In genomic region chr17:84732612-84733011, GRCm38 (mm10) we compare ENCODE assay signal across 1 mouse cellular context.
TF ChIP-seq lines count a peak whose summit lies in the region.

No protein-coding gene starts in this region.

TF ChIP-seq in MEL, 35 proteins besides CTCF, POLR2A, EP300 and RAD21 (continued from another document):
- TF ChIP-seq ZNF384 (IDR thresholded peaks at IDR 0.05; ENCODE audit: low read depth, low read length) (no peak), TCF12 (IDR thresholded peaks at IDR 0.05; ENCODE audit: low read depth, low read length) (peak; percentile 26; the same call in 1 of the 2 replicates), UBTF (IDR thresholded peaks at IDR 0.05; ENCODE audit: borderline replicate concordance, insufficient read depth, low read depth, low read length) (no peak), MYC (IDR thresholded peaks at IDR 0.05; ENCODE audit: low read depth, low read length) (0 out of 2 replicates have a peak, but pooled peaks have one; percentile 31), ZKSCAN1 (IDR thresholded peaks at IDR 0.05; ENCODE audit: low read depth, low read length) (no peak), KAT2A (conservative IDR thresholded peaks at IDR 0.05; ENCODE audit: low read depth, low read length) (no peak), GATA1 (IDR thresholded peaks at IDR 0.05; ENCODE audit: low read depth, low read length) (peak; percentile 81), SIN3A (IDR thresholded peaks at IDR 0.05; ENCODE audit: low read length) (peak; percentile 26; the same call in 1 of the 2 replicates), SMC3 (IDR thresholded peaks at IDR 0.05; ENCODE audit: low read depth, low read length) (no peak), JUND (IDR thresholded peaks at IDR 0.05; ENCODE audit: low read depth, low read length) (no peak), USF1 (IDR thresholded peaks at IDR 0.05; ENCODE audit: low read depth, low read length) (no peak), ZMIZ1 (IDR thresholded peaks at IDR 0.05; ENCODE audit: low read depth, low read length) (no peak), TBP (IDR thresholded peaks at IDR 0.05; ENCODE audit: low read depth, low read length) (no peak), CHD2 (IDR thresholded peaks at IDR 0.05; ENCODE audit: low read length) (no peak), MEF2A (IDR thresholded peaks at IDR 0.05; ENCODE audit: extremely low read depth, insufficient replicate concordance, low read depth, low read length, poor library complexity, severe bottlenecking) (no peak), ELF1 (IDR thresholded peaks at IDR 0.05; ENCODE audit: low read depth, low read length) (no peak), CHD1 (IDR thresholded peaks at IDR 0.05; ENCODE audit: low read depth, low read length) (no peak), BHLHE40 (IDR thresholded peaks at IDR 0.05; ENCODE audit: borderline replicate concordance, low read depth, low read length) (no peak), MYB (IDR thresholded peaks at IDR 0.05; ENCODE audit: low read depth, low read length) (no peak), E2F4 (IDR thresholded peaks at IDR 0.05; ENCODE audit: borderline replicate concordance, low read depth, low read length) (no peak), MAZ (IDR thresholded peaks at IDR 0.05; ENCODE audit: low read depth, low read length) (no peak), USF2 (IDR thresholded peaks at IDR 0.05; ENCODE audit: borderline replicate concordance in 1 of 2, insufficient read depth in 1 of 2, low read depth in 1 of 2, low read length in 2 of 2) (no peak), HCFC1 (IDR thresholded peaks at IDR 0.05; ENCODE audit: low read depth, low read length) (no peak), POLR2AphosphoS2 (IDR thresholded peaks at IDR 0.05; ENCODE audit: low read length) (no peak), RCOR1 (IDR thresholded peaks at IDR 0.05; ENCODE audit: low read depth, low read length) (peak; percentile 75)
TF ChIP-seq in MEL: peak in this region for 9.
